ENCODE assay signal across 19 mouse cellular contexts in the genomic region with DNA sequence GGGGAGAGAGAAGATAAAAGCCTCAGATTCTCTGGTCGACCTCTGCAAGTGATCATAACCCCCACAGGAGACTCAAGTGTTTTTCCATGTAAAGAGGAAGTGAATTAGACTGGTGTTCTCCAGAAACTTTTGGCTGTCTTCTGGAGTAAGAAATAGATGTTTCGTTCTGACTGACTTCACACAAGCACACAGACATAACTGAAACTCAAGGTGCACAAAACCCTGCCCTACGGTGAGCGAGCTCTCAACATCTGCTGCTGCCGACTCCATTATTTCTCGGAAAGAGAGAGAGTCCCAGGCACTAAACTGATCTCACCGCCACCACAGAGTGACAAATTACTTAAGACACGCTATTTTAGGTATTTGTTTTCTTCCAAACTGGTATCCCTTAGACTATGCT.
DNase-seq lines count a peak whose midpoint lies in the region; ATAC-seq and TF ChIP-seq lines count a peak whose summit lies in the region.
"Had no signal": no experiment of that assay in that cellular context is flagged by ENCODE, and none has a peak within 500 bp of the region (broad histone marks: within the 10 kb centered on the region; RNA-seq: fewer than 3 reads in every experiment).

No protein-coding gene starts in this region.

- no peak for TF ChIP-seq CTCF in heart, postnatal 0 days (IDR thresholded peaks at IDR 0.05; ENCODE audit: low read depth)

- peaks cover 74% of the 10 kb centered on the region for H3K4me1 ChIP-seq in forebrain, embryonic 12.5 days
- H3K4me1 ChIP-seq in forebrain, embryonic 11.5 days (replicated peaks; ENCODE audit: control insufficient read depth, insufficient read depth, low read length): peaks cover 20% of the 10 kb centered on the region
- peaks cover 17% of the 10 kb centered on the region; the same call in 1 of the 2 replicates for H3K4me1 ChIP-seq in heart, postnatal 0 days (ENCODE audit: control insufficient read depth, insufficient read depth)
- H3K4me1 ChIP-seq in kidney, embryonic 15.5 days: peaks cover 47% of the 10 kb centered on the region

- no peak for ATAC-seq in forebrain, embryonic 12.5 days (ENCODE audit: low FRiP score)
- no peak for ATAC-seq in forebrain, embryonic 11.5 days (replicated peaks; ENCODE audit: low FRiP score)
- ATAC-seq in heart, postnatal 0 days (ENCODE audit: insufficient read depth, low read depth): no peak
- peak; percentile 26 for ATAC-seq in activated CD4-positive, CD25-positive, alpha-beta regulatory T cell, adult 4 months
- ATAC-seq in kidney, embryonic 15.5 days (replicated peaks; ENCODE audit: low FRiP score): no peak
- ATAC-seq: forebrain, embryonic 14.5 days; lung, postnatal 0 days; midbrain, embryonic 15.5 days had no signal

- H3K9ac ChIP-seq in forebrain, embryonic 12.5 days: no peak overlapping the region
- no peak overlapping the region for H3K9ac ChIP-seq in forebrain, embryonic 11.5 days (ENCODE audit: low read length)
- no peak overlapping the region for H3K9ac ChIP-seq in heart, postnatal 0 days (replicated peaks; ENCODE audit: low read depth, low read length)
- H3K9ac ChIP-seq in kidney, embryonic 15.5 days: no peak overlapping the region
- H3K9ac ChIP-seq: liver, embryonic 15.5 days; midbrain, embryonic 15.5 days; stomach, embryonic 15.5 days had no signal

- peak overlapping the region; percentile 32; the same call in 1 of the 2 replicates for H3K27ac ChIP-seq in forebrain, embryonic 12.5 days
- H3K27ac ChIP-seq in forebrain, embryonic 11.5 days (ENCODE audit: low read depth, low read length): no peak overlapping the region
- no peak overlapping the region for H3K27ac ChIP-seq in heart, postnatal 0 days (ENCODE audit: low read depth)
- no peak overlapping the region for H3K27ac ChIP-seq in kidney, embryonic 15.5 days
- H3K27ac ChIP-seq: liver, embryonic 15.5 days; midbrain, embryonic 15.5 days; stomach, embryonic 15.5 days had no signal

- WGBS in forebrain, embryonic 12.5 days: 68% methylated on average over 8 of the region's 8 CpGs
- 77% methylated on average over 8 of the region's 8 CpGs for WGBS in forebrain, embryonic 11.5 days
- WGBS in heart, postnatal 0 days: 32% methylated on average over 8 of the region's 8 CpGs
- 30% methylated on average over 8 of the region's 8 CpGs for WGBS in kidney, embryonic 15.5 days

- no peak for TF ChIP-seq EP300 in heart, postnatal 0 days (IDR thresholded peaks at IDR 0.05; ENCODE audit: low read depth)

- H3K4me3 ChIP-seq in forebrain, embryonic 12.5 days (replicated peaks): no peak overlapping the region
- H3K4me3 ChIP-seq in forebrain, embryonic 11.5 days (ENCODE audit: low read depth, low read length): no peak overlapping the region
- H3K4me3 ChIP-seq in heart, postnatal 0 days (ENCODE audit: low read depth, low read length): no peak overlapping the region
- H3K4me3 ChIP-seq in kidney, embryonic 15.5 days (replicated peaks): no peak overlapping the region
- H3K4me3 ChIP-seq: liver, embryonic 15.5 days; megakaryocyte, embryonic 14.5 days; midbrain, embryonic 15.5 days; stomach, embryonic 15.5 days had no signal

- no peak for DNase-seq in forebrain, embryonic 11.5 days (ENCODE audit: low spot score)
- DNase-seq in heart, postnatal 0 days (ENCODE audit: low spot score): no peak
- no peak for DNase-seq in heart, adult 8-10 months (ENCODE audit: low spot score)
- DNase-seq in splenic B cell, adult 2 months (ENCODE audit: low read depth, low spot score): peak; percentile 36
- no peak for DNase-seq in left cerebral cortex, postnatal 36 days (ENCODE audit: low spot score in 2 of 2)
- DNase-seq: cerebellum, adult 11 months; cerebellum, postnatal 25 days; kidney, adult 11 months; kidney, postnatal 14 days; layer of hippocampus, adult 9-11 months had no signal

- H3K9me3 ChIP-seq in forebrain, embryonic 12.5 days: no peaks in the 10 kb centered on the region
- H3K9me3 ChIP-seq in forebrain, embryonic 11.5 days (ENCODE audit: control insufficient read depth, low read length): no peaks in the 10 kb centered on the region
- H3K9me3 ChIP-seq in heart, postnatal 0 days (replicated peaks; ENCODE audit: control insufficient read depth, low read length): no peaks in the 10 kb centered on the region
- no peaks in the 10 kb centered on the region for H3K9me3 ChIP-seq in kidney, embryonic 15.5 days (replicated peaks)
- H3K9me3 ChIP-seq: liver, embryonic 15.5 days; megakaryocyte, embryonic 14.5 days; midbrain, embryonic 15.5 days; stomach, embryonic 15.5 days had no signal

- H3K4me2 ChIP-seq in forebrain, embryonic 12.5 days: no peak overlapping the region
- H3K4me2 ChIP-seq in forebrain, embryonic 11.5 days (ENCODE audit: low read depth, low read length, severe bottlenecking): no peak overlapping the region
- H3K4me2 ChIP-seq in heart, postnatal 0 days (ENCODE audit: low read depth, low read length): 0 out of 2 replicates have a peak overlapping the region, but pooled peaks have one; percentile 8
- H3K4me2 ChIP-seq in kidney, embryonic 15.5 days: no peak overlapping the region
- H3K4me2 ChIP-seq: liver, embryonic 15.5 days; midbrain, embryonic 15.5 days; stomach, embryonic 15.5 days had no signal

- intact Hi-C loops in left cerebral cortex, postnatal 36 days (cut with DNase I): no loop called here

- H3K36me3 ChIP-seq in forebrain, embryonic 12.5 days (replicated peaks): peaks cover 3% of the 10 kb centered on the region; the same call in 1 of the 2 replicates
- H3K36me3 ChIP-seq in forebrain, embryonic 11.5 days (ENCODE audit: control insufficient read depth, insufficient read depth, low read length): no peaks in the 10 kb centered on the region
- H3K36me3 ChIP-seq in heart, postnatal 0 days (replicated peaks; ENCODE audit: control insufficient read depth, insufficient read depth, low read length): no peaks in the 10 kb centered on the region
- H3K36me3 ChIP-seq in splenic B cell, adult 2 months (ENCODE audit: control insufficient read depth, insufficient read depth, low read length, poor library complexity, severe bottlenecking): no peaks in the 10 kb centered on the region; the same call in 1 of the 2 replicates
- no peaks in the 10 kb centered on the region for H3K36me3 ChIP-seq in kidney, embryonic 15.5 days
- H3K36me3 ChIP-seq: liver, embryonic 15.5 days; midbrain, embryonic 15.5 days; stomach, embryonic 15.5 days had no signal

- H3K27me3 ChIP-seq in forebrain, embryonic 12.5 days: no peaks in the 10 kb centered on the region; the same call in 1 of the 2 replicates
- no peaks in the 10 kb centered on the region for H3K27me3 ChIP-seq in forebrain, embryonic 11.5 days (ENCODE audit: control insufficient read depth, insufficient read depth, low read length)
- H3K27me3 ChIP-seq in heart, postnatal 0 days (ENCODE audit: control insufficient read depth, insufficient read depth, low read length): no peaks in the 10 kb centered on the region
- H3K27me3 ChIP-seq in splenic B cell, adult 2 months (ENCODE audit: control insufficient read depth, insufficient read depth, low read length, poor library complexity, severe bottlenecking): no peaks in the 10 kb centered on the region
- no peaks in the 10 kb centered on the region for H3K27me3 ChIP-seq in kidney, embryonic 15.5 days
- H3K27me3 ChIP-seq: liver, embryonic 15.5 days; megakaryocyte, embryonic 14.5 days; midbrain, embryonic 15.5 days; stomach, embryonic 15.5 days had no signal
